Mouse (Mus musculus) testis, adult 2 months (tissue): Measurements from ENCODE around the gene Ldb2. TPM values are rescaled to one million over a fixed set of nuclear protein-coding genes. Genes with fewer than 3 reads are reported as not detected.

Source experiments
- H3K27ac ChIP-seq: fragments of 200-500 bp; 2 replicates; pipeline ENCODE4 v1.5.1; 2012; ENCODE audit warnings: low read depth, low read length; ENCODE audit not compliant: control insufficient read depth, insufficient read depth
- H3K27me3 ChIP-seq: fragments of 200-500 bp; 2 replicates; pipeline ENCODE4 v1.6.1; 2012; ENCODE audit warnings: mild to moderate bottlenecking, low read length, moderate library complexity; ENCODE audit not compliant: control insufficient read depth, insufficient read depth
- H3K36me3 ChIP-seq: fragments of 200-500 bp; 2 replicates; pipeline ENCODE4 v1.6.1; 2012; ENCODE audit warnings: mild to moderate bottlenecking, low read length; ENCODE audit not compliant: control insufficient read depth, insufficient read depth
- H3K4me1 ChIP-seq: fragments of 200-500 bp; 2 replicates; pipeline ENCODE4 v1.6.1; 2012; ENCODE audit warnings: low read length; ENCODE audit not compliant: control insufficient read depth, insufficient read depth
- H3K4me3 ChIP-seq: fragments of 200-500 bp; 2 replicates; pipeline ENCODE4 v1.5.1; 2012; ENCODE audit warnings: low read depth, mild to moderate bottlenecking, low read length, moderate library complexity, mixed read lengths; ENCODE audit not compliant: control insufficient read depth
- CTCF ChIP-seq: fragments of 200-500 bp; IDR thresholded peaks from 2 replicates; pipeline ENCODE4 v1.5.1; 2012; ENCODE audit warnings: low read depth, mild to moderate bottlenecking, inconsistent platforms, low read length, moderate library complexity; ENCODE audit not compliant: control insufficient read depth, insufficient read depth, insufficient replicate concordance
- POLR2A ChIP-seq: fragments of 200-500 bp; IDR thresholded peaks from 2 replicates; pipeline ENCODE4 v1.6.1; 2012; ENCODE audit warnings: low read depth, mild to moderate bottlenecking, inconsistent platforms, low read length, moderate library complexity; ENCODE audit not compliant: control insufficient read depth
- polyA plus RNA-seq: library from polyadenylated mRNA; depleted of rRNA; stranded (reverse); fragments of >200 nt; gene quantifications from 2 replicates; pipeline ENCODE4 v1.2.3, GENCODE M21; 2012

Gene Ldb2
- polyA plus RNA-seq, 1 experiment, result 0.99 TPM

DNA sequence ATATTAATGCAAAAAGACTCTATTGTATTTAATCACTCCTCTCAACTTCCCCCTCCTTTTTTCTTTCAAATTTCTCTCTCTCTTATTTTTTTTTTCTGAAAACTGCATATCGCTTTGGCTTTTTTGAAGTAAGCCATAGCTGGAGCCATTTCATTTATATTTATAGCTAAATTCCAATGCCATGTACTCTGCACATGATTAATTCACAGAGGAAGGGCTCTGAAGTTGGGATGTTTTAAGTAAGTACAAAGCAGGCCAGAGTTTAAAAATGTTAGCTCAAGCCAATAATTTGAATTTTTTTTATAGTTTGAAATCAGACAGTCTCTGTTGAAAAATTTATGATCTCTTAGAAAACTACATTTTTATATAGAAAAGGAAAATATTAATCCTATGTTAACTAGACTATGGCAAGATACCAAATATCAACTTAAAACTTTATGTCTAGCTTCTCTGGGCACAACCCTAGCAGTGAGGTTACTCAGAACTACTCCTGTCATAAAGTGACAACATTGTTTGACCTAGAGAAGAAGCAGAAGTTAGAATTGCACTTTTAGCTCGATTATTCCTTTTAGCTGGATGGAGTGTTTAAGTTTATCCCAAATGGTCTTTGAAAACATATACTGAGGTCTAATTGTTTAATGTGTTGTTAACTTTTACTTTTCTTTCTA lies 222.7 kb downstream of the Ldb2 start:
- Histone ChIP-seq H3K27ac (no peak overlapping the region), H3K4me1 (no peaks in the 10 kb centered on the region), H3K27me3 (no peaks in the 10 kb centered on the region), H3K36me3 (no peaks in the 10 kb centered on the region), H3K4me3 (no peak overlapping the region)
- no peak for TF ChIP-seq POLR2A
- no peak for TF ChIP-seq CTCF

DNA sequence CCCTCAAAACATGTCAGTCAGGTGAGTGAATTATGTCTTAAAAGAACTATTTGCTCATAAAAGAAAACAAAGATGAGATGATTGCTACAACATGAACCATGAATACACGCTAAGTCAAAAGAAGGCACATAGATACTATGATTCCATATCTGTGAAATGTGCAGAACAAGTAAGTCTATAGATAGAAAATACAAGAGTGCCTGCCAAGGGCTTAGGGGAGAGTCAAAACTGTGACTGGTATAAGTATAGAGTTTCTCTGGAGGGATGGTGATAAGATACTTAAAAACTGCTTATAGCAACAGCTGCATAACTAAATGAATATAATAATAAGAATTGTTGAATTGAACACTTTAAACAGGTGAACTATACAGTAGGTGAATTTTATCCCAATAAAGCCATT lies 224.8 kb downstream of the Ldb2 start:
- Histone ChIP-seq H3K4me1 (no peaks in the 10 kb centered on the region), H3K4me3 (no peak overlapping the region), H3K36me3 (no peaks in the 10 kb centered on the region), H3K27me3 (no peaks in the 10 kb centered on the region), H3K27ac (no peak overlapping the region)
- TF ChIP-seq CTCF (no peak), POLR2A (no peak)

DNA sequence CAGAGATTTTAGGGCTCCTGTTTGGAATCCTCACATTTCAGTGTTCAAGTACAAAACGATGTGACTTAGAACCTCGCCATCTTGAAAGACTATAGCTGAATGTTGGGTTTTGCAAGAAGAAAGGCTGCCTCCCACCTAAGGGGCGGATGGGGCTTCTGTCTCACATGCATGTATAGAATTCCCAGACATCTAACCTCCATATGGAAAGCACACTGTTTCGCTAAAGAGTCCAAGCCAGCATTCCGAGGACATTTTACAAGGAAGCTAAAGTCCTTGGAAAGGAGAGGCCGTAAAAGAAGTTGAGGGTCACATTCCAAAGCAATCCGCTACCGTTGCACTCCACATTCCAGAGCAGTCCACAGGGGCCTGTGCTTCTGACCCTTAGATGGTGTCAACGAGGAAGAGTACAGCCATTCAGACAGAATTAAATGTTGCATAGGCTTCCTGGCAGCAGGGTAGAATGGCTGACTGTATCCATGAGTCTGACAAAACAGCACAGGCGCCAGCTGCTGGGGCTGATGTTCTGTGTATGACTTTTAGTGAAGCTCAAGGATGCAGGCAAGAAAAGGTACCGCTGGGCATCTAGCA lies 245.6 kb downstream of the Ldb2 start:
- TF ChIP-seq POLR2A (no peak), CTCF (no peak)
- Histone ChIP-seq H3K4me1 (peaks cover 3% of the 10 kb centered on the region; the same call in 1 of the 2 replicates), H3K27me3 (no peaks in the 10 kb centered on the region), H3K27ac (no peak overlapping the region), H3K4me3 (no peak overlapping the region), H3K36me3 (no peaks in the 10 kb centered on the region)

DNA sequence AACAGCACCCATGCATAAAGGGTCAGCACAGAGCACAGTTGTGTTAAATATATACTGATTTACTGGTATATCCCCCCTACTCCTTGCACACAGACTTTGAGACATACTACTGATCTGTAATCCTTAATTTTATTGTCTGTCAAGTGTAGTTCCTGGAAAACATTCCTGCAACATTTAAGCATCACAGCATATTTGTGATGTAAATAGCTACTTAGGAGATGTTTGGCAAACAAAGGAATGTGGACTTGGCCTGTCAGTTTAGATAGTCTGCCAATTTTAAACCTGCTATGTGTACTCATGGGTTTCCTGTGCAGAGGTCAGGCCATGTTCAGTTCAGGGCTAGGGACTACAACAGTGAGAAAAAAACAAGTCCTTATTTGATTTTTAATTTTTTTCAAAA lies 246.3 kb downstream of the Ldb2 start:
- Histone ChIP-seq H3K4me3 (no peak overlapping the region), H3K27me3 (no peaks in the 10 kb centered on the region), H3K36me3 (no peaks in the 10 kb centered on the region), H3K4me1 (peaks cover 3% of the 10 kb centered on the region; the same call in 1 of the 2 replicates), H3K27ac (no peak overlapping the region)
- TF ChIP-seq CTCF (no peak), POLR2A (no peak)

DNA sequence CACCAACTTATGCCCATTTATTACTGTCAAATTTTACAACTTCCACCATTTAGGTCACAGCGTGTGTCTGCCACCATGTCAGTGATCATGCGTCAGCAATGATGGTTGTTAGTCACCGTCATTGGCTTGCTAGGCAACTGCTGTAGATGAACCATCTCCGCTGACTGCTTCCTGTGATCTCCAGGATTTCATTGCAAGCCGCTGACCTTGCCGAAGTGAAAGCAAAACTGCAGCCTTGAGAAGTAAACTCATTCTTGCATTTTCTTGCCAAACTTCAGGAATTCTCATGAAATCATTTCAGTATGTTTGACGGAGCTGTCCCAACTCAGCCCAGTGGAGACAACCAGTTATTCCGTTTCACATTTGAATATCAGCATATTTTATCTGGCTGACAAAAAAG lies 247.4 kb downstream of the Ldb2 start:
- Histone ChIP-seq H3K36me3 (no peaks in the 10 kb centered on the region), H3K27me3 (no peaks in the 10 kb centered on the region), H3K4me1 (peaks cover 3% of the 10 kb centered on the region; the same call in 1 of the 2 replicates), H3K27ac (peak overlapping the region; percentile 52; the same call in 1 of the 2 replicates), H3K4me3 (no peak overlapping the region)
- TF ChIP-seq POLR2A (no peak), CTCF (no peak)

DNA sequence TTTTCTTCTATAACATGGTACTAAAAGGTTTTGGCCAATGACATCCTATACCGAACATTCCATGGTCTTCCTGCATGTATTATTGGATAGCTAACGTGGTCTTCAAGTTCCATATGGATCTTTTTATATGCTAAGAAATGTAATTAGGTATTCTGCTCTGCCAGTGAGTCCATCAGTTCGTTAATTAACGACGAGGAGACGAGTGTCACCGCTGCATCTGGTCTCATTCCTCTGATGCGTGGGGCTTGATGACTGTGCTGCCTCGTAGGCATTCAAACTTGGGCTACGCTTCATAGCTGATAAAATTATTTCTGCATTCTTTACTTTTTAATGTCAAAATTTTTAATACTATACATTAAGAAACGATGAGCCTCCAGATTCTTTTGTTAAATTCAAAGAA lies 251.0 kb downstream of the Ldb2 start:
- Histone ChIP-seq H3K27ac (no peak overlapping the region), H3K27me3 (no peaks in the 10 kb centered on the region), H3K4me3 (no peak overlapping the region), H3K36me3 (no peaks in the 10 kb centered on the region), H3K4me1 (0 out of 2 replicates have a peak, but pooled peaks cover under 1% of the 10 kb centered on the region)
- TF ChIP-seq POLR2A, result no peak
- no peak for TF ChIP-seq CTCF

DNA sequence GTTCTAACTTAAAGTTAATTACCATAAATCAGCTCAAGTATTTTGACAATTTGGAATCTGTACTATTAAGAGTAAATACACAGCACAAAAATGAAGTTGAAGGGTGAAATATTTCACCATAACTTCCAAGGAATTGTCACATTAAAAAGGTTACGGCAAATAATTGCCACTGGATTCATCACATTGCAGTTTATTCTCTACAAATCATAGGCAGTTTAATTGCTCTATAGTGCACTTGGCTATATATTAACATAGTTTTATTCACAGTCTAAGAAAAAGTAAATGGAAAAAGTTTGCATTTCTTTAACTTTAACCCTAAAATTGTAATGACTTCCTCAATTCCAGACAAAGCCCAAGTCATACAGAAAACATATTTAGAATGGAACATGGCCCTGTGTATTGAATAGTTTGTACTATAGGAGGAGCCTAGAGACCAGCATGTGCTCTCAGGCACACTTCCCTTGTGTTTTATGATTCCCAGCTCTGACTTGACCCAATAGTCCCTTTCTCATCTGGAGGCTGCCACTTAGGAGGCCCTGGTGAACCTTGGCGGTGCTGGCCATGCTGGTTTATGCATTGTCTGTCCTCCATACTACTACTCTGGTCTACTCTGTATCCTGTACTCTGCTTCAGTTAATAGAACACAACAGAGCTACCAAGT lies 255.9 kb downstream of the Ldb2 start:
- H3K27me3 ChIP-seq, result no peaks in the 10 kb centered on the region
- no peak overlapping the region for H3K4me3 ChIP-seq
- TF ChIP-seq CTCF, result no peak
- TF ChIP-seq POLR2A, result no peak
- no peaks in the 10 kb centered on the region for H3K36me3 ChIP-seq
- H3K27ac ChIP-seq, result no peak overlapping the region
- no peaks in the 10 kb centered on the region for H3K4me1 ChIP-seq
